Mouse (Mus musculus): ENCODE data around the gene Gda. TPM values are rescaled to one million over a fixed set of nuclear protein-coding genes. Genes with fewer than 3 reads are reported as not detected.

The Gda gene
- total RNA-seq, 1 experiment from 2014 or later: 14.6 TPM

DNA sequence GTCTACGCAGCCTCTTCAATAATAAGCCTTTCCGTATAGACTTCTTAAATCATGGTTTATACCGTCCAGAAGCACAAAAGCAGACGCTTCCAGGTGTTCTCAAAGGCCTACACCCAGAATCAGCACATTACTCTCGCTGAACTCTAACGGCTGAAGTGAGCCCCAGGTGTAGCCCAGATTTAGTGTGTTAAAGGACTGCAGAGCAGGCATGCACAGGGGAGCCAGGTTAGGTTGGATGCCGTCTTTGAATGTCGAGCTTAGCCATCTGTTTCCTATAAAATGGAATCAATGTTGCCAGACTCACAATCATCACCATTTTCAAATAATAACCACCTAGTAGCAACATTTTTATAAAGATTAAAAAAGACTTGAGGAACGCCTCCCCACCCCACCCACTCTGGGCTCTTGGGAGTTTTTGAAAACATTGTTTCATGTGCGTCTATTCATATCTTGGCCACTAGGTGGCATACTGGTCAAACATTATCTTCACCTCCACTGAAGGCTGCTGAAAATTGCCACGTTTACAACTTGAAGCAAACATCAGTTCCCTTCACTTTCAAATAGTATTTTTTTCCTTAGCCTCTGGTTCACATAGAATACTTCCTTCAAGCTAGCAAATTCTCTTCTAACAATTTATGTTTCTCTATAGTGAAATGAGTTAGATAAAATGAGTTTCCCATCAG lies 100.0 kb downstream of the Gda start:
- DNase-seq: peak; percentile 10

DNA sequence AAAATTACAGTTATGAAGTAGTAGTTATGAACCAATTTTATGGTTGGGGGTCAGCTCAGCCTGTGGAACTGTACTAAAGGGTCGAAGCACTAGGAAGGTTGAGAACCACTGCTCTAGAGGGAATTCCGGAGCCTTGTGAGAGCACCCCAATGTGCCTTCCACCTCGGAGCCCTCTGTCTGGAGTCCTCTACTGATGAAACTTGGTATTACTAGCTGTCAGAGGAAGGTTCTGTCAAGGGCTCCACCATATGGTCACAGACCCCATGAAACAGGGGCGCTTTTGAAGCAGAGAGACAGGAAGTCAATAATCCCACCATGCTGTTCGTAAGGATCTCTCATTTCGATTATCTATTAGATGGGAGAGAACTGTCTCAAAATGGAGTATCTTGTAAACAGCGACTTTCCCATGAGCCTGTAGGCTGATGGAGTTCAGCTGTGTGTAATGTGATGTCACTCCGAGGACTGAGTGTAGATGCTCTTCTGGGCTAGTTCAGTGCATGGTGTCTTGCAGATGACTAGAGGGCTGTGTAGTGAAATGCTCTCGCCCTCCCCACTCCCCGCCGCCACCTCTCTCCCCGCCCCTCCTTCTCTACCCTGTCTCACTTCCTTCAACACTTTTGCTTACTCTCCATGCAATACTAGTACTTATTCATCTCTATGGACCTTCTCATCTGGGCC lies 100.7 kb downstream of the Gda start:
- DNase-seq: no peak

DNA sequence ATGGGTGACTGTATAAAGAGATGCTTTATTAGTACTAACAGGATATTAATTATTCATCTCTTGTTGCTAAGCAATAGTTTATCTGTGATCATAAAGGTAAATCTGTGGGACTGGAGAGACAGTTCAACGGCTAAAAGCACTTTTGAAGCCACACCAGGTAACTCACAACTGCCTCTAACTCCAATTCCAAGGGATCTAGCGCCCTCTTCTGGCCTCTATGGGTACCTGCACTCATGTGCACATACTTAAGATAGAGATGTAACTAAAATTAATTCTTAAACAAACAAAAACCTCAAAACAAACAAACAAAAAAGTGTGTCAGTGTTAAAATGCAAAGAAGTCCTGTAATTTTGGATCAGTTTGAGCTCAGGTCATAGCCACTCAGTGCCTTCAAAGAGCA lies 101.9 kb downstream of the Gda start:
- no peak for DNase-seq

GRCm38 (mm10) chr19:21370782-21371181 lies 102.5 kb downstream of the Gda start:
- DNase-seq: no peak

- no peak for DNase-seq
Measured at GRCm38 (mm10) chr19:21369175-21369574, 104.1 kb downstream of the Gda start.

- no peak for DNase-seq
Measured at GRCm38 (mm10) chr19:21368595-21368994, 104.7 kb downstream of the Gda start.

DNA sequence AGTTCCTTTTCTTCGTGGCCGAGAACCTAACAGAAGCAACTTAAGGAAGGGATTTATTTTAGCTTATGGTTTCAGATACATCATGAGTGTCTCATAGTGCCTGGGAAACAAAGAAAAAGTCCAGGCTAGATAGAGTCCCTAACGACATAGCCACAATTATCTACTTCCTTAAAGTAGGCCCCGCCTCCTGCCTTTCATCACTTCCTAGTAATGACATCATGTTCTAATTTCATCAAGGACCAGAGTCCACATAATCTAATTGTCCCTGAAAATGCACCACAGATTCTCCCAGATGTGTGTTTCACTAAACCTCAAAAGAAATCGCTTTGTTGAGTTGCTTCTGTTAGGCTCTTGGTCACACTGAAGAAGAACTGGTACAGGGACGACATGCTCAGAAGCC lies 115.5 kb downstream of the Gda start:
- no peak for DNase-seq

GRCm38 (mm10) chr19:21349634-21350033 lies 123.6 kb downstream of the Gda start:
- DNase-seq: no peak

- DNase-seq: no peak
Measured at GRCm38 (mm10) chr19:21346646-21347045, 126.6 kb downstream of the Gda start.

Other genes with a start within 250 kb of the Gda start
- 132 and 181 TPM in 2 replicates for gene Zfand5, start 201.2 kb downstream of the Gda start, total RNA-seq (2021)
- gene 1110059E24Rik, start 179.5 kb upstream of the Gda start, total RNA-seq (2021): 33.9 and 35.0 TPM in 2 replicates
- 50.8 and 52.4 TPM in 2 replicates for gene Abhd17b, start 179.7 kb upstream of the Gda start, total RNA-seq (2021)